Mouse (Mus musculus) forebrain, embryonic 11.5 days (tissue): ENCODE results near the gene Zfp605. TPM values are rescaled to one million over a fixed set of nuclear protein-coding genes. Genes with fewer than 3 reads are reported as not detected.
"Not testable (repeated sequence)": the region's sequence is repeated elsewhere in the genome, so short reads cannot be mapped to it uniquely, and the experiment has no call there.

Experiments
- ATAC-seq: fragments of 200-750 bp; cut with Nextera tagmentation; replicated peaks from 2 replicates; pipeline ENCODE4 v1.8.0; 2017; ENCODE audit warnings: moderate TSS enrichment; ENCODE audit not compliant: low FRiP score
- DNase-seq: peaks from one replicate; pipeline ENCODE4 v3.0.0-alpha.2; 2017; ENCODE audit warnings: low spot score
- H3K27ac ChIP-seq: fragments of 300-500 bp; sonication (generic); 2 replicates; pipeline ENCODE4 v1.5.1; 2014; ENCODE audit warnings: low read depth, low read length
- H3K27me3 ChIP-seq: fragments of 300-500 bp; sonication (generic); 2 replicates; pipeline ENCODE4 v1.6.1; 2014; ENCODE audit warnings: mild to moderate bottlenecking, low read length, mixed read lengths; ENCODE audit not compliant: control insufficient read depth, insufficient read depth
- H3K36me3 ChIP-seq: fragments of 300-500 bp; sonication (generic); 2 replicates; pipeline ENCODE4 v1.6.1; 2014; ENCODE audit warnings: mild to moderate bottlenecking, low read length, moderate library complexity, mixed read lengths; ENCODE audit not compliant: control insufficient read depth, insufficient read depth
- H3K4me1 ChIP-seq: fragments of 300-500 bp; sonication (generic); replicated peaks from 2 replicates; pipeline ENCODE4 v1.6.1; 2014; ENCODE audit warnings: low read length, mixed read lengths; ENCODE audit not compliant: control insufficient read depth, insufficient read depth
- H3K4me2 ChIP-seq: fragments of 300-500 bp; sonication (generic); 2 replicates; pipeline ENCODE4 v1.6.1; 2014; ENCODE audit warnings: low read depth, mild to moderate bottlenecking, low read length, moderate library complexity, mixed read lengths; ENCODE audit not compliant: severe bottlenecking
- H3K4me3 ChIP-seq: fragments of 300-500 bp; sonication (generic); 2 replicates; pipeline ENCODE4 v1.5.1; 2014; ENCODE audit warnings: low read depth, low read length
- H3K9ac ChIP-seq: fragments of 300-500 bp; sonication (generic); 2 replicates; pipeline ENCODE4 v1.6.1; 2014; ENCODE audit warnings: low read length
- H3K9me3 ChIP-seq: fragments of 300-500 bp; sonication (generic); 2 replicates; pipeline ENCODE4 v1.6.1; 2016; ENCODE audit warnings: low read length, mixed read lengths; ENCODE audit not compliant: control insufficient read depth
- WGBS: fragments of 180-500 bp; shearing (Covaris S2); extraction: QIAGEN DNeasy Blood & Tissue Kit; methylation state at CpG from one replicate; pipeline ENCODE4 v1.1.7; 2014; 5-methylcytosine and 5-hydroxymethylcytosine counted together
- polyA plus RNA-seq: library from polyadenylated mRNA; unstranded; fragments of >200 nt; fragmentation: Nextera tagmentation; extraction: Ambion mirVana; gene quantifications from 2 replicates; pipeline ENCODE4 v1.2.1, GENCODE M21; 2014

Gene Zfp605
- polyA plus RNA-seq, 1 experiment from 2014 or later = 6.3 TPM

GRCm38 (mm10) chr5:110106140-110106871, 3.6 kb upstream of the Zfp605 start:
- ATAC-seq (no peak), DNase-seq (peak; percentile 53)
- Histone ChIP-seq H3K4me2 (peak overlapping the region; percentile 81), H3K9ac (no peak overlapping the region), H3K36me3 (peaks cover 18% of the 10 kb centered on the region), H3K4me3 (peak overlapping the region; percentile 50), H3K4me1 (peaks cover 13% of the 10 kb centered on the region), H3K9me3 (no peaks in the 10 kb centered on the region), H3K27ac (no peak overlapping the region), H3K27me3 (0 out of 2 replicates have a peak, but pooled peaks cover under 1% of the 10 kb centered on the region)
- 94% methylated on average over 26 of the region's 26 CpGs for WGBS

DNA sequence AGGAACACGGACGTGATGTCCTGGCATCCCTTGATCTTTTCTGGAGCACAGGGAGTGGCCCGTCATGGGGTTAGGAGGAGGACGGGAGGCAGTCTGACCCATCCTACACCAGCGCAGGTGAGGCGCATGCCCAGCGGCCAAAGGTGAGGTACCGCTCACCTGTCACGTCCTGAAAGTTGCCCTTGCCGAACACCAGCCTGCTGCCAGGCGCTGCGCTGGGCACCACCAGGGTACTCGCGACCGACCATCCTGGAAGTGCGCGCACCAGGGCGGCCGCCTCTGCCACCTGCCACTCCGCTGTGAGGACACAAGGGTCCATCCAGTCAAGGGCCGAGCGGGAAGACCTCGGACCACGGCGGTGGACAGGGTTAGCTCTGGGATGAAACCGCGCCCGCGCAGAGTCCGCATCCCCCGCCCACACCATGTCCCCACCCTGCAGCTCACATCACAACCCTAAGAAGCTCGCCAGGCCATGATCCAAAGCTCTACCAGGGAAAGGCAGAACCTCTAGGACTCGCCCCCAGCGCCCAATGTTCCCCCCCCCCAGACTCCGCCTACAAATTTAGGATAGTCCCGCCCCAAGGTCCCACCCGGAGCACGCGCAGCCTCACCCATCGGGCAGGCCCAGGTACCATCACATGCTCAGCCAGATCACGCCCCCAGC, 2.9 kb upstream of the Zfp605 start:
- Histone ChIP-seq H3K27me3 (no peaks in the 10 kb centered on the region), H3K9me3 (no peaks in the 10 kb centered on the region), H3K4me1 (peaks cover 8% of the 10 kb centered on the region; the same call in 1 of the 2 replicates), H3K4me2 (peak overlapping the region; percentile 81), H3K4me3 (peak overlapping the region; percentile 50), H3K9ac (peak overlapping the region; percentile 63), H3K27ac (peak overlapping the region; percentile 58), H3K36me3 (peaks cover 18% of the 10 kb centered on the region)
- DNase-seq = no peak
- ATAC-seq = peak; percentile 28
- WGBS = 16% methylated on average over 41 of the region's 41 CpGs

GRCm38 (mm10) chr5:110107581-110108304, 2.1 kb upstream of the Zfp605 start, which contains the start of gene Gtpbp6:
TSS of gene Gtpbp6 (minus strand) at chr5:110108197.
- Histone ChIP-seq H3K27me3 (no peaks in the 10 kb centered on the region), H3K9me3 (no peaks in the 10 kb centered on the region), H3K27ac (peak within 1 kb of the TSS; percentile 58), H3K36me3 (peaks cover 18% of the 10 kb centered on the region), H3K4me3 (peak within 1 kb of the TSS; percentile 50), H3K4me2 (peak within 1 kb of the TSS; percentile 81), H3K4me1 (peaks cover 8% of the 10 kb centered on the region; the same call in 1 of the 2 replicates), H3K9ac (peak within 1 kb of the TSS; percentile 63)
- under 1% methylated on average over 69 of the region's 71 CpGs for WGBS
- ATAC-seq = peak; percentile 84
- peak; percentile 97 for DNase-seq

- no peaks in the 10 kb centered on the region for H3K27me3 ChIP-seq
- H3K9me3 ChIP-seq = no peaks in the 10 kb centered on the region
- H3K4me1 ChIP-seq = peaks cover 8% of the 10 kb centered on the region; the same call in 1 of the 2 replicates
- H3K27ac ChIP-seq = peak overlapping the region; percentile 58; the same call in 1 of the 2 replicates
- peak overlapping the region; percentile 63; the same call in 1 of the 2 replicates for H3K9ac ChIP-seq
- peak overlapping the region; percentile 50 for H3K4me3 ChIP-seq
- no peak for ATAC-seq
- H3K36me3 ChIP-seq = peaks cover 13% of the 10 kb centered on the region
- H3K4me2 ChIP-seq = peak overlapping the region; percentile 81; the same call in 1 of the 2 replicates
- 0% methylated on average over 7 of the region's 7 CpGs for WGBS
- no peak for DNase-seq
These were observed 1.6 kb upstream of the Zfp605 start for GRCm38 (mm10) chr5:110108305-110108628.

DNA sequence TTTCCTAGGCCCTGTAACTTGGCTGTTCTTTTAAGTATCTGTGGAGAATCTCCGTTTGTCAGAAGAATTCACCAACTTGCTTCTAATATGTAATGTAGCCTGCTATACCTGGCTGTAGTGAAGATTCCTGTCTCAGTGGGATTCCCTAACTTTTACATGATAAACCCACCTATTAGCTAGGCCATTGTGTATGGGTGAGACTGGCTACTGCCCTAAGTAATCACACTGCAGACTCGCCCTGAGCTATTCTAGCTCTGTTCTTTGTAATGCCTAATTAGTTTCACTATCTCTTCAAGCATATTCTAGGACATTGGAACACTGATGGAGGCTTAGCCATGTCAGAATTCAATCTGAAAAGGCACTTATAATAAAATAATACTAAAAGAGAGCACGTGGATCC, 12.5 kb downstream of the Zfp605 start:
- not testable (repeated sequence) for H3K4me1 ChIP-seq, H3K4me2 ChIP-seq, H3K27ac ChIP-seq, ATAC-seq, H3K36me3 ChIP-seq, H3K4me3 ChIP-seq, H3K9me3 ChIP-seq, H3K9ac ChIP-seq, DNase-seq, H3K27me3 ChIP-seq
- WGBS = 88% methylated on average over 3 of the region's 3 CpGs

DNA sequence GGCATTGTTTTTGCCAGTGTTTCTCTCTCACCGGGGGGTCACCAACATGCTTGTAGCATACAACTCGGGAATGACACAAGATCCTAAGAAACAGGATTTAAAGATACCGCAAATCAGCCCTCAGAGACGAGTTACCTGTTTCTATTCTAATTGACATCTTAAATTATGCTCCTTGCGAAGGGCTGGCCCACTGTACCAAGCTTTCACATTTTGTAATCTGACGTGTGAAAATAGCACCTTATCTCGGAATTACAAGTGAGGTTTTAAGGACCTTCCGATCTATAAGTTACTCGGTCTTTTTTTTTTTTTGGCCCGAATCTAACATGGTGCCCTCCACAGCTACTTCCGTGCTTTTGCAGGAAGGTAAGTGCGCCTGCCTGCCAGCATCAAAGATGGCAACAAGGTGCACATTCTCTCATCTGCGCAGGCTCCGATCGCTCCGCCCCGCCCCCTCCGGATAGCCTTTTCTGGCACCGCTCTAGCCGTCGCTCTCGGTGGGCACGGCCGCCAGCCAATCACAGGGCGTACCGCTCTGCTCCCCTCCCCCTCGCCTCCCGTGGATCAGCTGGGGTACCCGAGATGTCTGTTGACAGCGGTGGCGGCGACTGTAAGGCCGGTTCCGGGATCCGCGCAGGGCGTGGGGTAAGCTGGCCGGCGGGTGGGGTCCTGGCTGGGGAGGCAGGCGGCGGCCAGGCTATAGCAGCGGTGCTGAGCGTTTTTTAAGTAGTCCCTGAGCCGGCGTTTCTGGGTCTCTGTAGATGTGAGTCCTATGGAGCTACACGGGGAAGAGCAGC, 25.6 kb downstream of the Zfp605 start, which contains the start of gene Chfr:
Gene Chfr, plus strand, starts transcription at position 550 of the 794 bp plus-strand sequence.
- Histone ChIP-seq H3K27me3 (no peaks in the 10 kb centered on the region), H3K4me1 (no peaks in the 10 kb centered on the region), H3K9ac (peak within 1 kb of the TSS; percentile 78), H3K4me3 (peak within 1 kb of the TSS; percentile 80), H3K27ac (peak within 1 kb of the TSS; percentile 31; the same call in 1 of the 2 replicates), H3K4me2 (peak within 1 kb of the TSS; percentile 54), H3K36me3 (no peaks in the 10 kb centered on the region), H3K9me3 (peaks cover 5% of the 10 kb centered on the region)
- 5% methylated on average over 46 of the region's 46 CpGs for WGBS
- peak; percentile 100 for ATAC-seq
- DNase-seq = peak; percentile 99

DNA sequence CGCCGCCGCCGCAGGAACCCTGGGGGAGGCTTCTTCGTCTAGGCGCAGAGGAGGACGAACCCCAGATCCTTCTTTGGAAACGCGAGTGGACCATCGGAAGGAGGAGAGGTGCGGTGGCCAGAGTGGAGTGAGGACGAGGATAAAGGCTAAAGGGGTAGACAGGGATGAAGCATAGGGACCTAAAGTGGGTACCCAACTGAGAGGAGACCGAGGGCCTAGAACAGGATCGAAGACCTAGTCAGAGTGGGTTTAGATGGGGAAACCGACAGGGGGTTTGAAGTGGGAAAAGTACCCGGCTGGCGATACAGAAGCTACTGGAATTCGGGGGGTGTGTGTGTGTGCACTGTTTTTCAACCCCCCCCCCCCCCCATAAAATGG, 26.2 kb downstream of the Zfp605 start:
- Histone ChIP-seq H3K4me3 (peak overlapping the region; percentile 80), H3K9ac (peak overlapping the region; percentile 78), H3K4me2 (peak overlapping the region; percentile 54), H3K27me3 (no peaks in the 10 kb centered on the region), H3K4me1 (no peaks in the 10 kb centered on the region), H3K36me3 (no peaks in the 10 kb centered on the region), H3K9me3 (peaks cover 5% of the 10 kb centered on the region), H3K27ac (peak overlapping the region; percentile 31; the same call in 1 of the 2 replicates)
- ATAC-seq = peak; percentile 60
- no peak for DNase-seq
- 8% methylated on average over 18 of the region's 18 CpGs for WGBS

GRCm38 (mm10) chr5:110137816-110138215, 27.9 kb downstream of the Zfp605 start:
- Histone ChIP-seq H3K4me1 (no peaks in the 10 kb centered on the region), H3K4me3 (no peak overlapping the region), H3K36me3 (no peaks in the 10 kb centered on the region), H3K4me2 (no peak overlapping the region), H3K9me3 (peaks cover 5% of the 10 kb centered on the region), H3K27me3 (no peaks in the 10 kb centered on the region), H3K27ac (no peak overlapping the region), H3K9ac (no peak overlapping the region)
- WGBS = 97% methylated on average over 3 of the region's 3 CpGs
- no peak for ATAC-seq
- no peak for DNase-seq
